Mouse (Mus musculus) thymus, adult 2 months (tissue): ENCODE results near the gene Rundc3a. TPM values are rescaled to one million over a fixed set of nuclear protein-coding genes. Genes with fewer than 3 reads are reported as not detected.

Experiments used
- DNase-seq: peaks from one replicate; pipeline ENCODE4 v3.0.0; 2021
- H3K27ac ChIP-seq: fragments of 200-500 bp; 2 replicates; pipeline ENCODE4 v1.5.1; 2012; ENCODE audit warnings: low read length, control low read depth; ENCODE audit not compliant: control insufficient read depth, insufficient read depth
- H3K27me3 ChIP-seq: fragments of 200-500 bp; 2 replicates; pipeline ENCODE4 v1.6.1; 2012; ENCODE audit warnings: mild to moderate bottlenecking, low read length, moderate library complexity, mixed read lengths; ENCODE audit not compliant: control insufficient read depth, insufficient read depth
- H3K36me3 ChIP-seq: fragments of 200-500 bp; 2 replicates; pipeline ENCODE4 v1.6.1; 2012; ENCODE audit warnings: mild to moderate bottlenecking, low read length, moderate library complexity; ENCODE audit not compliant: control insufficient read depth, insufficient read depth
- H3K4me1 ChIP-seq: fragments of 200-500 bp; replicated peaks from 2 replicates; pipeline ENCODE4 v1.6.1; 2012; ENCODE audit warnings: low read length; ENCODE audit not compliant: control insufficient read depth, insufficient read depth
- H3K4me3 ChIP-seq: fragments of 200-500 bp; 2 replicates; pipeline ENCODE4 v1.5.1; 2012; ENCODE audit warnings: mild to moderate bottlenecking, low read length, control low read depth, moderate library complexity; ENCODE audit not compliant: control insufficient read depth, insufficient read depth
- CTCF ChIP-seq: fragments of 200-500 bp; IDR thresholded peaks from 2 replicates; pipeline ENCODE4 v1.5.1; 2012; ENCODE audit warnings: mild to moderate bottlenecking, control low read depth, low read length, moderate library complexity, borderline replicate concordance; ENCODE audit not compliant: control insufficient read depth, poor library complexity, insufficient read depth; ENCODE audit errors: extremely low read depth
- POLR2A ChIP-seq: fragments of 200-500 bp; IDR thresholded peaks from 2 replicates; pipeline ENCODE4 v1.6.1; 2012; ENCODE audit warnings: mild to moderate bottlenecking, low read length, control low read depth, moderate library complexity; ENCODE audit not compliant: control insufficient read depth, poor library complexity, insufficient read depth; ENCODE audit errors: extremely low read depth
- WGBS: fragments of 180-500 bp; shearing (Covaris S2); methylation state at CpG from one replicate; pipeline ENCODE4 v1.1.7; 2018; 5-methylcytosine and 5-hydroxymethylcytosine counted together
- polyA plus RNA-seq: library from polyadenylated mRNA; depleted of rRNA; stranded (reverse); fragments of >200 nt; gene quantifications from 2 replicates; pipeline ENCODE4 v1.2.3, GENCODE M21; 2012; rRNA removed

Gene Rundc3a
- polyA plus RNA-seq, result 7.9 and 8.1 TPM in 2 replicates

DNA sequence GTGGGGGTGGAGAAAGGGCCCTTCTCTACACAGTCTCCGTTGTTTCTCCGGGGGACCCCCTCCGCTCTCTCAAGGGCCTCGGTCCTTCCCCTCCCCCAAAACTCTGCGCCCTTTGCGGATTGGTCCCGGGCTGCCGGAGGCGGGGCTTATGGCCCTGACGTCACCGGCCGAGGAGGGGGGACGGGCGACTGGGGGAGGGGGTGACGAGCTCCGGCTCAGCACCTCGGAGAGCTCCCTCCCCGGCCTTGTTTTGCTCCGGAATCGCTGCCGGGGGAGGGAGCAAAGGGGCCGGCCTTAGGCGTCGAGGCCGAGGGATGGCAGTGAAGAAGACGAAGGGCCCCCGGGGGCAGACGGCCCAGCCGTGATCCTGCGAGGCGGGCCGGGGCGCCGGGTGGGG, at the start of gene Rundc3a:
TSS of gene Rundc3a (plus strand) at position 166 of the 397 bp plus-strand sequence.
- H3K4me3 ChIP-seq, result peak within 1 kb of the TSS; percentile 22
- 1% methylated on average over 34 of the region's 34 CpGs for WGBS
- peaks cover 16% of the 10 kb centered on the region for H3K4me1 ChIP-seq
- no peaks in the 10 kb centered on the region for H3K36me3 ChIP-seq
- 0 out of 2 replicates have a peak, but pooled peaks cover 2% of the 10 kb centered on the region for H3K27me3 ChIP-seq
- no peak within 1 kb of the TSS for H3K27ac ChIP-seq
- DNase-seq, result peak; percentile 86
- TF ChIP-seq POLR2A, result no peak
- no peak for TF ChIP-seq CTCF

DNA sequence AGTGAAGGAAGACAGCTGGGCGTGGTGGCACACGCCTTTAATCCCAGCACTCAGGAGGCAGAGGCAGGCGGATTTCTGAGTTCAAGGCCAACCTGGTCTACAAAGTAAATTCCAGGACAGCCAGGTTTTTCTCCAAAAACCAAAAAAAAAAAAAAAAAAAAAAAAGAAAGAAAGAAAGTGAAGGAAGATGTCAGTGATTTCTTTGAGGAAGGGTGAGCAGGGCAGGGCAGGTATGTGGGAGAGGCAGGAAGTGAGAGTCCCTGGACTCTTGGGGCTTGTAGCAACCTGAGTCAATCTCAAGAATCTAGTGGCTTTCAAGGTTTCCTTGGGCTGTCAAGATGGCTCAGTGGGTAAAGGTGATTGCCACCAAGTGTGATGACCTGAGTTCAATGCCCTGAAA, 48.7 kb upstream of the Rundc3a start:
- Histone ChIP-seq H3K27ac (no peak overlapping the region), H3K4me3 (no peak overlapping the region), H3K4me1 (no peaks in the 10 kb centered on the region), H3K27me3 (no peaks in the 10 kb centered on the region), H3K36me3 (no peaks in the 10 kb centered on the region)
- WGBS, result 91% methylated on average over 3 of the region's 3 CpGs
- TF ChIP-seq POLR2A (no peak), CTCF (no peak)
- DNase-seq, result no peak

DNA sequence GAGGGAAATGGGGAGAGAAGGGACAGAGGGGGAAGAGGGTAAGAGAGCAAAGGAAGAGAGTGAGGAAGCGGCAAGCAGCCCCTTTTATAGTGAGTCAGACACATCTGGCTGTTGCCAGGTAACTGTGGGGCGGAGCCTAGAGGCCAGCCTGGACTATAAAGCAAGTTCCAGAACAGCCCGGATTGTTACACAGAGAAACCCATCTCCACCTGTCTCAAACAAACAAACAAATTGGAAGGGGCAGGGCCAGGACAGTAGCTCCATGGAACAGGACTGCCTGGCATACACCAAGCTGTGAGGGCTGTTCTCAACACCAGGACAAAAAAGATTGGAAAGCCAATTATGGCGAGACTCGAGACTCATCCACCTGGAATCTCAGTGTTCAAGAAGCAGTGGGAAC, 46.3 kb upstream of the Rundc3a start:
- Histone ChIP-seq H3K27me3 (no peaks in the 10 kb centered on the region), H3K36me3 (no peaks in the 10 kb centered on the region), H3K4me3 (no peak overlapping the region), H3K27ac (no peak overlapping the region), H3K4me1 (no peaks in the 10 kb centered on the region)
- no peak for DNase-seq
- WGBS, result 63% methylated on average over 5 of the region's 5 CpGs
- no peak for TF ChIP-seq CTCF
- TF ChIP-seq POLR2A, result no peak

DNA sequence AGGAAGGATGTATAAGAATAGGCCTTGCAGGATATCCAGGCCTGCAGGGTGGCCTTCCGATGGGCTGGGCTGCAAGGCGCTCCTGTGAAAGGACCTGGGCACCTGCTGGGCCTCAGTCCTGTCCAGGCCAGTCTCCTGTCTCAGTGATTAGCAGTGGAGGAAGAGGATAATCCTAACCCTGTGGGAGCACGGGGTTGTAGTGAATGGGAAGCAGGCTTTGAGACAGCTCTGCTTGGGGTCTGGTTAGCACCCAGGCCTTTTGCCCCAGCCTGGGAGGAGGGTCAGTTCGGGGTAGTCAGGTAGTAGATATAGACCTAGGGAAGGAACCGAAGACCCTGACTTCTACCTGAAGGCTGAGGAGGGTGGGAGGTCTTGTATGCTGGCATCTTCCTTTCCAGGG, 45.5 kb upstream of the Rundc3a start:
- DNase-seq, result no peak

DNA sequence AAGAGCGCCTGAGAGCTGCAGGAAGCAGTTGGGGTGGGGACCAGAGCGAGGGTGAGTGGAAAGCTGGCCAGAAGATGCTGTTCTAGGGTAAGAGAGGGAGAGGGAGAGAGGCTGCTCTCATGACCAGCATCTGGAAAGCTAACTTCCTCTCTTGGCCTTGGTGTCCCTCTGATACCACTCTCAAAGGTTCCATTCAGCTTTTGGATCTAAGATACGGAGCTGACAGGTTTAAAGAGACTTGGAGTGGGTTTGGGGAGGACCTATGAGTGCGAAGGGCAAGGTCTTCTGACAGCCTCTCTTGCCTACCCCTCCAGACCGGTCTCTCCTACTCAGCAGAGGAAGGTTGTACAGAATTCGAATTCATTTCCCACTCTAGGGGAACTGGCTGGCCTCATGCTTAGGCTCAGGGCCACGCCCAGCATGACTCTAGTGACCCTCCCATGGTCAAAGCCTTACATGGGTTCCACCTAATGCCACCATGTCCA, 45.1 kb upstream of the Rundc3a start:
- TF ChIP-seq POLR2A (no peak), CTCF (no peak)
- 93% methylated on average over 7 of the region's 7 CpGs for WGBS
- no peak for DNase-seq
- Histone ChIP-seq H3K27ac (no peak overlapping the region), H3K36me3 (no peaks in the 10 kb centered on the region), H3K4me3 (no peak overlapping the region), H3K27me3 (no peaks in the 10 kb centered on the region), H3K4me1 (no peaks in the 10 kb centered on the region)

More for the DNA sequence above, 45.5 kb upstream of the Rundc3a start:
- Histone ChIP-seq H3K27ac (no peak overlapping the region), H3K4me1 (no peaks in the 10 kb centered on the region), H3K36me3 (no peaks in the 10 kb centered on the region), H3K27me3 (no peaks in the 10 kb centered on the region), H3K4me3 (no peak overlapping the region)
- TF ChIP-seq CTCF (no peak), POLR2A (no peak)
- 90% methylated on average over 5 of the region's 5 CpGs for WGBS

DNA sequence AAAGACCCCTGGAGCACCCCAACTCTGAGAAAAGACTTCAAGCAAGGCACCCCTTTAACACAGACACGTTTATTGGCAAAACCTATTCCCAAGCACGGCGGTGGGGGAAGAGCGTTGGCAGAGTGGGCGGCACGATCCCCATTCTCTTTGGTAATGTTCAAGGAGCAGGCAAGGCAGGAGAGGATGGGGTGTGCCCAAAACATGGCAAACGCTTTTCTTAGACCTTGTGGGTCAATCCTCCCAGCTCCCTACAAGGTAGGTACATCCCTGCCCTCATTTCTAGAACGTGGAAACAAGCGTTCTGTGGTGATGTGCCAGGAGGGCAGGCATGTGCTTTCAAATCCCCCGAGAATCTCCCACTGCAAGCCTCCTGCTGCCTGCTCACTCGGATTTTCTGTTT, 44.4 kb upstream of the Rundc3a start:
- DNase-seq, result no peak
- H3K4me3 ChIP-seq, result no peak overlapping the region
- TF ChIP-seq POLR2A, result no peak
- no peak for TF ChIP-seq CTCF
- H3K36me3 ChIP-seq, result no peaks in the 10 kb centered on the region
- H3K4me1 ChIP-seq, result no peaks in the 10 kb centered on the region
- H3K27me3 ChIP-seq, result no peaks in the 10 kb centered on the region
- no peak overlapping the region for H3K27ac ChIP-seq
- WGBS, result 92% methylated on average over 11 of the region's 11 CpGs
